Mouse (Mus musculus) liver, postnatal 0 days (tissue): Measurements from ENCODE around the gene Fam171a2.

ENCODE experiments used
- CTCF ChIP-seq: sonication (generic); IDR thresholded peaks from 2 replicates; pipeline ENCODE4 v1.5.1; 2016; ENCODE audit warnings: antibody characterized with exemption, low read depth
- EP300 ChIP-seq: IDR thresholded peaks from 2 replicates; pipeline ENCODE4 v1.6.1; 2016; ENCODE audit warnings: antibody characterized with exemption, low read depth, mild to moderate bottlenecking

- TF ChIP-seq CTCF (no peak), EP300 (no peak)
These were observed 661 bp downstream of the Fam171a2 start for GRCm38 (mm10) chr11:102446581-102447461.
